Mouse (Mus musculus) neural tube, embryonic 15.5 days (tissue): ENCODE results near the gene Palm. TPM values are rescaled to one million over a fixed set of nuclear protein-coding genes. Genes with fewer than 3 reads are reported as not detected.

Experiments used
- ATAC-seq: fragments of 200-750 bp; cut with Nextera tagmentation; 2 replicates; pipeline ENCODE4 v1.8.0; 2017; ENCODE audit warnings: mild to moderate bottlenecking, moderate TSS enrichment, moderate library complexity; ENCODE audit not compliant: low FRiP score
- H3K27ac ChIP-seq: fragments of 300-500 bp; sonication (generic); replicated peaks from 2 replicates; pipeline ENCODE4 v1.5.1; 2015; ENCODE audit warnings: mild to moderate bottlenecking, inconsistent platforms
- H3K27me3 ChIP-seq: fragments of 300-500 bp; sonication (generic); replicated peaks from 2 replicates; pipeline ENCODE4 v1.6.1; 2015; ENCODE audit warnings: inconsistent platforms
- H3K36me3 ChIP-seq: fragments of 300-500 bp; sonication (generic); 2 replicates; pipeline ENCODE4 v1.6.1; 2015; ENCODE audit warnings: inconsistent platforms
- H3K4me1 ChIP-seq: fragments of 300-500 bp; sonication (generic); 2 replicates; pipeline ENCODE4 v1.6.1; 2015; ENCODE audit warnings: inconsistent platforms
- H3K4me2 ChIP-seq: fragments of 300-500 bp; sonication (generic); 2 replicates; pipeline ENCODE4 v1.6.1; 2015; ENCODE audit warnings: inconsistent platforms, mild to moderate bottlenecking, moderate library complexity
- H3K4me3 ChIP-seq: fragments of 300-500 bp; sonication (generic); replicated peaks from 2 replicates; pipeline ENCODE4 v1.5.1; 2015; ENCODE audit warnings: mild to moderate bottlenecking, inconsistent platforms
- H3K9ac ChIP-seq: fragments of 300-500 bp; sonication (generic); replicated peaks from 2 replicates; pipeline ENCODE4 v1.6.1; 2015; ENCODE audit warnings: mild to moderate bottlenecking, inconsistent platforms
- H3K9me3 ChIP-seq: fragments of 300-500 bp; sonication (generic); replicated peaks from 2 replicates; pipeline ENCODE4 v1.6.1; 2016; ENCODE audit warnings: inconsistent platforms
- WGBS: fragments of 180-500 bp; shearing (Covaris S2); methylation state at CpG from one replicate; pipeline ENCODE4 v1.1.7; 2015; ENCODE audit warnings: mixed read lengths; 5-methylcytosine and 5-hydroxymethylcytosine counted together
- polyA plus RNA-seq: library from polyadenylated mRNA; unstranded; fragments of >200 nt; fragmentation: Nextera tagmentation; extraction: Ambion mirVana; gene quantifications from 2 replicates; pipeline ENCODE4 v1.2.1, GENCODE M21; 2015

Gene Palm
- polyA plus RNA-seq, 1 experiment from 2014 or later, result 256 TPM

DNA sequence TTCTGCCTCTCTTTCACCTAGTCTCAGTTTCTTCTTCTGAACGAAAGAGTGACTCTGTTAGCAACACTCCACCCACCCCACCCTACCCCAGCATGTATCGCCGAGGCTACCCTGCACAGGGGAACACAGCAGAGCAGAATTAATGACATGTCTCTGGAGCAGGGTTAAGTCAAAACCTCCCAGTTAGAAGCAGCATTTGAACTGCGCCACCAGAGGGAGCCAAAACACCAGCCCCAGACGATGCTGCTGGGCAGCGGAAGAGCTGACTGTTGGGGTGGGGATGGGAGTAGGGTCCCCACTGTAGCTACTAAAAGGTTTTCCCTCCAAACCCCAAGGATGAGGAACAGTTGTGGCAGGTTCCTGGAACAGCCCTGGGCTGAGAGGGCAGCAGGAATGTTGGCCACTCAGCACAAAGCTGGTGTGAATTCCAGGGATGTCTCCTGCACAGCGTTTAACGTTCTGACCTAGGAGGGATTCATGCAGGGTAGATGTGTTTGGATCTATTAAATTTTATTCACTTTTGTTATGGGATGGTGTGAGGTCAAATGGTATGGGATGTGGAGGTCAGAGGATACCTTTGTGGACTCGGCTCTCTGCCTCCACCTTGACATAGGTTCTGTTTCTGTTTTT is 41.5 kb downstream of the Palm start:
- 0 out of 2 replicates have a peak, but pooled peaks cover 3% of the 10 kb centered on the region for H3K27me3 ChIP-seq
- WGBS, result 27% methylated on average over 9 of the region's 9 CpGs
- H3K9me3 ChIP-seq, result no peaks in the 10 kb centered on the region
- no peaks in the 10 kb centered on the region for H3K36me3 ChIP-seq
- no peak overlapping the region for H3K4me2 ChIP-seq
- ATAC-seq, result peak; percentile 64; the same call in 1 of the 2 replicates
- H3K27ac ChIP-seq, result no peak overlapping the region
- H3K4me3 ChIP-seq, result no peak overlapping the region
- H3K4me1 ChIP-seq, result 0 out of 2 replicates have a peak, but pooled peaks cover 5% of the 10 kb centered on the region
- no peak overlapping the region for H3K9ac ChIP-seq

- no peak overlapping the region for H3K27ac ChIP-seq
- 95% methylated on average over 3 of the region's 3 CpGs for WGBS
- peaks cover 19% of the 10 kb centered on the region for H3K4me1 ChIP-seq
- no peak overlapping the region for H3K4me2 ChIP-seq
- no peaks in the 10 kb centered on the region for H3K36me3 ChIP-seq
- H3K27me3 ChIP-seq, result 0 out of 2 replicates have a peak, but pooled peaks cover 3% of the 10 kb centered on the region
- no peak for ATAC-seq
- no peaks in the 10 kb centered on the region for H3K9me3 ChIP-seq
- no peak overlapping the region for H3K4me3 ChIP-seq
- no peak overlapping the region for H3K9ac ChIP-seq
Observed at GRCm38 (mm10) chr10:79836918-79837317, 43.5 kb downstream of the Palm start.

DNA sequence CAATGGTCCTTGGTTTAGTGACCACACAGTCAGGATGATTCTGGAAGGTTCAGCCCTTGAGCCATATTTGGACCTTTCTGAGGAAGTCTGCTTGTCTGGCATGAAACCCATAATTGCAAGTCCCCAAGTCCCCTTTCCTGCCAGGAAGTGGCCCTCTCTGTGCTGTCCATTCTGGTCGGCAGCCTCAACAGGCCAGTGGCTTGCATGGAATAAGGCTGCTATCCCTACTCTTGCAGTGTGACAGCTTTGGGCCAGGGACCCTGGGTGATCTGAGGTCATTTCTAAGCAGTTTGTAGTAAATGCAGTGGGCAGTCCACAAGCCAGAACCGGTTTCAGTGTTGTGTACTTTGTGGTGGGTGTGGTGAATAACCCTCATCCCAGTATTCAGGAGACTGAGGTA is 44.8 kb downstream of the Palm start:
- no peak overlapping the region for H3K4me3 ChIP-seq
- H3K27me3 ChIP-seq, result 0 out of 2 replicates have a peak, but pooled peaks cover 3% of the 10 kb centered on the region
- peaks cover 22% of the 10 kb centered on the region for H3K4me1 ChIP-seq
- WGBS, result 67% methylated on average over 2 of the region's 2 CpGs
- ATAC-seq, result no peak
- no peak overlapping the region for H3K9ac ChIP-seq
- H3K27ac ChIP-seq, result no peak overlapping the region
- no peak overlapping the region for H3K4me2 ChIP-seq
- no peaks in the 10 kb centered on the region for H3K9me3 ChIP-seq
- no peaks in the 10 kb centered on the region for H3K36me3 ChIP-seq

DNA sequence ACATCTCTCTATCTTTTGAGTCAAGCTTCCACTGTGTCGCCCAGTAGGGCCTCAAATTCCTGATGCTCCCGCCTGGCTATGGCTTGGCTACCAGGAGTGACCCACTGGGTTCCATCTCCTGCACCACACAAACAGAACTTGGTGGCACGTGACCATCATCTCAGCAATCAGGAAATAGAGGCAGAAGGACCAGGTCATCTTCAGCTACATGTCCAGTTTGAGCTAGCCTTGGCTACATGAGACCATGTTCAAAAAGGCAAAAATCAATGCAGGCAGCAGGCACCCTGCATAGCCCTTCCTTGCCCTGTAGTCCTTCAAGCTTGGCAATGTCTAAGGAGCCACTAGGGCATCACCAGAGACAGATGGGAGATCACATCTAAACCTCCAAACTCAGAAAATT is 46.7 kb downstream of the Palm start:
- H3K4me1 ChIP-seq, result peaks cover 23% of the 10 kb centered on the region
- no peaks in the 10 kb centered on the region for H3K36me3 ChIP-seq
- no peaks in the 10 kb centered on the region for H3K27me3 ChIP-seq
- H3K9me3 ChIP-seq, result no peaks in the 10 kb centered on the region
- peak overlapping the region; percentile 66 for H3K4me2 ChIP-seq
- no peak for ATAC-seq
- no peak overlapping the region for H3K4me3 ChIP-seq
- peak overlapping the region; percentile 81 for H3K27ac ChIP-seq
- H3K9ac ChIP-seq, result 0 out of 2 replicates have a peak overlapping the region, but pooled peaks have one; percentile 40
- 93% methylated on average over 3 of the region's 3 CpGs for WGBS

DNA sequence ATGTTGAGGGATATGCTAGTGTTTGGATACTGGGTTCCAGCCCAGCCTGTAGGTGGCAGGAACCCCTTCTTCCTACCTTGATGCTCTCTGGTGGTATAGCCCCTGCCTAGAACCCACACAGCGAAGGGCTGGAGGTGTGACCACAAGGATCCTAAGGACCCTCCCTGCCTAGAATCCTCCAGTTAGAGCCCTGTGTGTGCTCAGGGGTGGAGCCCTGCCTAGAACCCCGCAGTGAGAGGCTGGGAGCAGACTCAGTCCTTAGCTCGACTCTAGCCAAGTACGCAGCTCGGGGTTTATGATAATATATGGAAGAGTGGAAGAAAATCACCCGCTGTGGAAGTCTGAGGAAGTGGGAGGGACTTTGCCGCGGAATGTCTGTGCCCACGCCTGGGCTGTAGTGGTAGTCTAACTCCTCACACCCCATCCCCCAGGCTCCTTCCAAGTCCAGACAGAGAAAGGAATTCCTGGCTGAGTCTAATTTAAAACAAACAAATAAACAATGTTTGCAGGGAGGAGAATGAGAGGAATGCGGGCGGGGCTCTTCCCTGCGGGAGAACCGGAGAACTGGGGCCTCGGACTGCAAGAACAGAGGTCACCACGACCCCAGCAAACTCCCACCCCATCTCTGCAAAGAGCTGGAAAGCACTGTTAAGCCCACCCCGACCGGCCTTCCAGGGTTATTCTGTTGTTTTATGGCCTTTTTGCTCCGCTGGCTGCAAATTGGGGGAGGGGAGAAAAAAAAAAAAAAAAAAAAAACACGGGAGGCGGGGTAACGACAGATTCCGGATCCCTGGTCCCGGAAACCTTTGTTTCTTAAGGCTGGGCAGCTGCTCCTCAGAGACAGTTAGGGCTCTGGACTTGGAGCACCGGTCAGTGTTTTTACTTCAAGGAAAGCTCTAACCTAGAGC is 47.5 kb downstream of the Palm start:
- H3K4me3 ChIP-seq, result peak overlapping the region; percentile 35
- ATAC-seq, result peak; percentile 77
- WGBS, result under 1% methylated on average over 24 of the region's 24 CpGs

GRCm38 (mm10) chr10:79842322-79842721 is 49.0 kb downstream of the Palm start:
- Histone ChIP-seq H3K27ac (peak overlapping the region; percentile 18), H3K4me1 (peaks cover 23% of the 10 kb centered on the region), H3K9me3 (no peaks in the 10 kb centered on the region), H3K27me3 (no peaks in the 10 kb centered on the region), H3K4me3 (no peak overlapping the region), H3K9ac (no peak overlapping the region), H3K36me3 (no peaks in the 10 kb centered on the region), H3K4me2 (no peak overlapping the region)
- ATAC-seq, result no peak
- 72% methylated on average over 3 of the region's 3 CpGs for WGBS

More for the DNA sequence above, 47.5 kb downstream of the Palm start:
- Histone ChIP-seq H3K27me3 (no peaks in the 10 kb centered on the region), H3K36me3 (no peaks in the 10 kb centered on the region), H3K4me1 (peaks cover 23% of the 10 kb centered on the region), H3K4me2 (peak overlapping the region; percentile 66), H3K9me3 (no peaks in the 10 kb centered on the region), H3K9ac (peak overlapping the region; percentile 40), H3K27ac (peak overlapping the region; percentile 81)

DNA sequence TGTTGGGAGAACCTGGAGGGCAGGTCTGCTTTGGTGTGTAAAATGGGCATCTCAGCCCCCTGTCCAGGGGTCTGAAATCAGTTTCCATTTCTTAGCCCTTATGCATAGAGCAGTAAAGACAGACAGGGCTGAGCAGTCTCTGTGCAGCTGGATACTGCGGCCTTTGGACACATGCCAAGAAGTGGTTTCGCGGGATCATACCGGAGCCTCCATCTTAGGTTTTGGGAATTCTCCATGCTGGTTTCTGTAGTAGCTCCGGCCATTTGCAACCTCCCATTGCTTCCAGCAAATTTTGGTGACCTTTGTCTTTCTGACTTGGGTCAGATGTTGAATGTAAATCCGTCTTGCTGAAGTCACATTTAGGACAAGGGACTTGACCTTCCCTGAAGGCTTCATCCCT is 50.1 kb downstream of the Palm start:
- ATAC-seq, result no peak
- H3K27ac ChIP-seq, result no peak overlapping the region
- H3K27me3 ChIP-seq, result no peaks in the 10 kb centered on the region
- no peak overlapping the region for H3K9ac ChIP-seq
- peaks cover 23% of the 10 kb centered on the region for H3K4me1 ChIP-seq
- H3K4me3 ChIP-seq, result no peak overlapping the region
- WGBS, result 43% methylated on average over 6 of the region's 6 CpGs
- no peaks in the 10 kb centered on the region for H3K9me3 ChIP-seq
- H3K4me2 ChIP-seq, result no peak overlapping the region
- H3K36me3 ChIP-seq, result no peaks in the 10 kb centered on the region

DNA sequence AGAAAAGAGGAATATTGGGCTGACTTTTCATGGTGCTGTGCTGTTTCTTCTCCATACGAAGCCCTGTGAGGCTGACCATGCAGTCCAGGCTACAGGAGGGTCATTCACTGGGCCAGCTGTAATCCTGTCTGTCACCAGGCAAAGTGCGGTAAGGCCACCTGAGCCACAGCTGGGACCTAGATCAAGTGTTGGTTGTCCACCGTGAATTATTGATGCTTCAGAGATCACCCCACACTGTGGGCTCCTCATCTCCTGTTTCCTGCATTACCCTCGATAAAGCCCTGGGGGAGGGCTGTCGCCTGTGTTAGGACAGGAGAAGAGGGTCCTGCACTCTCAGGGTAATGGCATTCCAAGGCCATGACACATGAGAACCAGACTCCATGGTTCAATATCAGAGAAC is 53.2 kb downstream of the Palm start:
- Histone ChIP-seq H3K9ac (no peak overlapping the region), H3K27me3 (no peaks in the 10 kb centered on the region), H3K4me3 (no peak overlapping the region), H3K4me1 (peaks cover 14% of the 10 kb centered on the region), H3K36me3 (no peaks in the 10 kb centered on the region), H3K4me2 (no peak overlapping the region), H3K9me3 (no peaks in the 10 kb centered on the region), H3K27ac (no peak overlapping the region)
- no peak for ATAC-seq
- 62% methylated on average over 5 of the region's 5 CpGs for WGBS

DNA sequence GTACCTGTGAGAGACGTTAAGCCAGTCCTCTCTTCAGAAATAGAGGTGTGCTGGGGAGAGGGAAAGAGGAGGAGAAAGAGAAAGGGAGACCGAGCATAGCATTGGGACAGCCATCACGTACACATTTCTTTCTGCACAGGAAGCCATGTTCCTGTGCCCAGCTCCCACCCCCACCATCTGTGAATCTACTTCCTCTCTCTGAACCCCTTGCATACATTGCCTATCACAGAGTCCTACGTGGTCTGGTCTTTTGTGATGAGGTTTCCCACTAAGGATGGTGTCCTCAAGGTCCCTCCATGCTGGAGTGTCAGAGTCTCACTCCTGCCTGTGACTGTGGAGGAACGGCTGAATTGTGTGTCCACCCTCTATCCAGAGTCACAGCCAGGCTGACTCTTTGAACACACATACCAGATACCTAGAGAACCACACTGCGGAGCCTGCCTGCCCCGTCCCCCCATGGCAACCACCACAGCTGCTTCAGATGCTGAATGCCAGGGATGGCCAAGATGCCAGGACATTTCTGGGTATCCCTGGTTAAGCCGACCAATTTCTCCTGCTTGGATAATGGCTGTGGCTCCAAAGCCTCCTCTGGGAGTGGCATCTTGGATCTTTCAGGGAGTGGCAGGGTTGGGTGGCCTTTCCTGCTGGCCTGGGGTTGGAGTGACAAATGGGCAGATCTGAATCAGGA is 56.7 kb downstream of the Palm start:
- Histone ChIP-seq H3K9ac (no peak overlapping the region), H3K27ac (no peak overlapping the region), H3K36me3 (no peaks in the 10 kb centered on the region), H3K9me3 (no peaks in the 10 kb centered on the region), H3K4me3 (no peak overlapping the region), H3K4me1 (peaks cover 28% of the 10 kb centered on the region), H3K27me3 (no peaks in the 10 kb centered on the region), H3K4me2 (no peak overlapping the region)
- WGBS, result 85% methylated on average over 8 of the region's 8 CpGs
- no peak for ATAC-seq

- no peaks in the 10 kb centered on the region for H3K36me3 ChIP-seq
- H3K9me3 ChIP-seq, result no peaks in the 10 kb centered on the region
- no peak overlapping the region for H3K9ac ChIP-seq
- no peak for ATAC-seq
- H3K27me3 ChIP-seq, result no peaks in the 10 kb centered on the region
- no peak overlapping the region for H3K4me3 ChIP-seq
- peak overlapping the region; percentile 99 for H3K27ac ChIP-seq
- peaks cover 41% of the 10 kb centered on the region for H3K4me1 ChIP-seq
- 73% methylated on average over 3 of the region's 3 CpGs for WGBS
- peak overlapping the region; percentile 81; the same call in 1 of the 2 replicates for H3K4me2 ChIP-seq
Observed at GRCm38 (mm10) chr10:79851653-79852052, 58.3 kb downstream of the Palm start.

DNA sequence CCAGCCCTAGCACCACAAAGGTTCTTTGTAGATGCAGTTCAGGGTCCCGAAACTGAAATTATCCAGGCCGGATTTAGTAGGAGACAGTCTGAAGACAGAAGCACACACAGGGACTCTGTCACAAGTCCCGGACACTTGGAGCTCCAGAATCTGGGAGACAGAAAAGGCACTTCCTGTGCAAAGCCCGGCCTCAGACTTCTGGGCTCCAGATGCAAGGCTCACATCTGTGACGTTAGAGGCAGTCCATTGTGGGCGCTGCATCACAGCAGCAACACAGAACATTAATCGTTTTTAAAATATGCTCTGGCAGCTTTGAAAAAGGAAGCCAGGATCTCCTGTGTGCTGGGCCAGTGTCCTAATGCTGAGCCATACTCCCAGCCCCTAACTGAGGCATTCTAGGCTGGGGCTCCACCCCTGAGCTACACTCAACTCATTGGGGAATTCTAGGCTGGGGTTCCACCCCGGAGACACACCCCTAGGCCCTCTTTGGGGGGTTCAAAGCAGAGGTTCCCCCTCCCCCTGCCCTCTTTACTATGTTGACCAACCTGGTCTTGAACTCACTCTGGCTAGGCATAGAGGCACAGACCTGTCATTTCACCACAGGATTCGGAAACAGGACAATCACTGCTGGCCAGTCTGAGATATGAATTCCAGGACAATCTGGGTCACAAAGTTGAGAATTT is 58.9 kb downstream of the Palm start:
- Histone ChIP-seq H3K27ac (peak overlapping the region; percentile 99), H3K4me2 (peak overlapping the region; percentile 81), H3K9me3 (no peaks in the 10 kb centered on the region), H3K4me3 (0 out of 2 replicates have a peak overlapping the region, but pooled peaks have one; percentile 9), H3K9ac (peak overlapping the region; percentile 70; the same call in 1 of the 2 replicates), H3K4me1 (peaks cover 47% of the 10 kb centered on the region), H3K27me3 (no peaks in the 10 kb centered on the region), H3K36me3 (peaks cover 3% of the 10 kb centered on the region)
- WGBS, result 51% methylated on average over 9 of the region's 9 CpGs
- ATAC-seq, result no peak
